Mouse (Mus musculus) lung, adult 2 months (tissue): ENCODE results near the gene Ccdc190. TPM values are rescaled to one million over a fixed set of nuclear protein-coding genes. Genes with fewer than 3 reads are reported as not detected.
A peak's percentile ranks its signal among the peaks of the same experiment; 100 is the strongest.

Experiments
- DNase-seq: peaks from one replicate; pipeline ENCODE4 v3.0.0; 2022
- H3K4me1 ChIP-seq: fragments of 200-500 bp; 2 replicates; pipeline ENCODE4 v1.6.1; 2011; ENCODE audit warnings: low read length; ENCODE audit not compliant: control insufficient read depth, insufficient read depth
- H3K4me3 ChIP-seq: fragments of 200-500 bp; replicated peaks from 2 replicates; pipeline ENCODE3; 2011; ENCODE audit warnings: low read depth, mild to moderate bottlenecking, control low read depth, low read length; ENCODE audit errors: extremely low read depth
- CTCF ChIP-seq: fragments of 200-500 bp; IDR thresholded peaks from 2 replicates; pipeline ENCODE4 v1.5.1; 2011; ENCODE audit warnings: mild to moderate bottlenecking, low read length, control low read depth; ENCODE audit not compliant: insufficient read depth
- POLR2A ChIP-seq: fragments of 200-500 bp; IDR thresholded peaks from 2 replicates; pipeline ENCODE4 v1.6.1; 2011; ENCODE audit warnings: low read depth, mild to moderate bottlenecking, control low read depth, low read length, borderline replicate concordance; ENCODE audit errors: extremely low read depth
- WGBS: fragments of 180-500 bp; shearing (Covaris S2); methylation state at CpG from one replicate; pipeline ENCODE4 v1.1.7; 2018; 5-methylcytosine and 5-hydroxymethylcytosine counted together
- polyA plus RNA-seq: library from polyadenylated mRNA; depleted of rRNA; stranded (reverse); fragments of >200 nt; gene quantifications from 2 replicates; pipeline ENCODE4 v1.2.3, GENCODE M21; 2012

Gene Ccdc190
- polyA plus RNA-seq, 1 experiment = 2.3 TPM

DNA sequence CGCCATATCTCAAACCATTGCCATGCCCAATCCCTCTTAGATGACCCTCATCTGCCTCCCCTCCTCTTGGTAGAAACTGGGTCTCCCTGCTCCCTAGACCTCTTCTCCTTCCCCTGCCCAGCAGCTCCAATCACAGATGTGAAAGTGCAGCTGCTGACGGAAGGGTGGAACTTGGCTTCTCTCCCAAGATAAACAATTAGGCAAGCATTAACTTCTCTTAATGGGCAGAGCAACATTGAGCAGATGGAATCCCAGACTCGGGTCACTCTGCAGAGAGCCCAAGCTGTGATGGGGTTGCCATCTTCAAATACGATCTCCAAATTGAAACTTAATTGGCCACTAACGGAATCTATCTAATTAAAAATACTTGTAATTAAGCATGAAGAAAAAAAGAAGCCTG, 19.3 kb upstream of the Ccdc190 start:
- no peak for TF ChIP-seq CTCF
- TF ChIP-seq POLR2A = no peak
- Histone ChIP-seq H3K4me1 (no peaks in the 10 kb centered on the region), H3K4me3 (no peak overlapping the region)
- WGBS = 61% methylated on average over 5 of the region's 5 CpGs
- DNase-seq = no peak

DNA sequence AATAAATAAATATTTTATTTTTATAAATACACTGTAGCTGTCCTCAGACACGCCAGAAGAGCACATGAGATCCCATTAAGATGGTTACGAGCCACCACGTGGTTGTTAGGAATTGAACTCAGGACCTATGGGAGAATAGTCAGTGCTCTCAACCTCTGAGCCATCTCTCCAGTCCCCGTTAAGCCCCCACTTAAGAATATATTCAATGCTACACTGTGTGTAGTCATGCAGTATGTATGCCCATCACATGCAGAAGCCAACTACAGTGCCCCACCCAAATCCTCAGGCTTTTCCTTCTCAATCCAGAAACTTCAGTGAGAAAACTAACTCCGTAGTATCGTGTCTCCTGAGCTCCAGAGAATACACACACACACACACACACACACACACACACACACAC, 18.8 kb upstream of the Ccdc190 start:
- DNase-seq = no peak
- Histone ChIP-seq H3K4me1 (no peaks in the 10 kb centered on the region), H3K4me3 (no peak overlapping the region)
- TF ChIP-seq CTCF (no peak), POLR2A (no peak)
- 89% methylated on average over 6 of the region's 6 CpGs for WGBS

DNA sequence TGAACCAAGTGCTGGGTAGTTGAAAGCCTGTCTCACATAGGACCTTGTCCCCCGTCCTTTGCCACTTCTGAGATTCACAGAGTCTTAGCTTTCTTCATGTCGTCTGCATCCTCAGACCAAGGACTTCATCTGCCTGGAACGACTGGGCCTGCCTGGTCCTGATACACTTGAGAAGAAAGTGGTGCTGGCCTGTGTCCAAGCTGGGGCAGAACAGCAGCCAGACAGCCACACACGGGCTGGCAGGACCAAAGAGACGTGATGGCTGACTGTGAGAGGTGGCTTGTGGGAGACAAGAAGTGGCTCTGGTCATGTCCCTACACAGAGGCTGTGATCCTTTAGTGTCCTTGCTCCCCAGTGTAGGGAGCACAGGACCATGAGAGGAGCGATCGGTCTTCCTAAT, 17.7 kb upstream of the Ccdc190 start:
- no peak for DNase-seq
- WGBS = 71% methylated on average over 7 of the region's 7 CpGs
- Histone ChIP-seq H3K4me1 (no peaks in the 10 kb centered on the region), H3K4me3 (no peak overlapping the region)
- TF ChIP-seq CTCF = no peak
- TF ChIP-seq POLR2A = no peak

DNA sequence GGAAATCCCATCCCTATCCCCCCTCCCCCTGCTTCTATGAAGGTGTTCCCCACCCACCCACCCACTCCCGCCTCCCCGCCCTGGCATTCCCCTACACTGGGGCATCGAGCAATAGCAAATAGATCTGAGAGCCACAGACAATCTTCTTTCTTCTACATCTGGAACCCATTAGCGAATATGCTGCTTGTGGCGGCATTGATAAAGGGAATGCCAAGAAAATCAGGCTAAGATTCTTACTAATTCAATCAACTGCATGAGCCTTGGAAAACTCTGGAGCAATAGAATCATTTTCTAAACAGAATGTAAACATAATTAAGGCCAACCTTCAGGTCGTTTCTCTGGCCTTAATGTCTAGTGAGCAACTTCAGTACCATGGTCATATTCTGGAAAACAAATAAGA, 16.9 kb upstream of the Ccdc190 start:
- no peak for DNase-seq
- no peak overlapping the region for H3K4me3 ChIP-seq
- 74% methylated on average over 6 of the region's 6 CpGs for WGBS
- TF ChIP-seq POLR2A (no peak), CTCF (no peak)
- H3K4me1 ChIP-seq = no peaks in the 10 kb centered on the region

DNA sequence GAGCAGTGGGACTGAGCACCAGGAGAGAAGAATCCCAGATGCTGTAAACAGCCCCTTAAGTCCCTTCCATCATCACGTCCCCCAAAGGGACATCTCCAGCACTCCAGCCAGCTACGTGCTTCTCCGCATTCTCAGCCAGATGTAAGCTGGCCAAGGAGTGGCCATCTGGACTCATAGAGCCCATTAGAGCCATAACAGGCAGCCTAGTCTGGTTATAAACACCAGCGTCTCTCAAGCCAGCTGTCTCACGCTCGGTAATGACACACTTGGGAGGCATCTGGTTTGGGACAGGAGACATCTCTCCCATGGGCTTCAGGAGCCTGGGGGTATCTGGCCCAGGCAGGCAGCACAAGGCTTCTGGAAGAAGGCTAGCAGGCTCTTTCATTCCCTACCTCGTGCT, 11.8 kb upstream of the Ccdc190 start:
- H3K4me1 ChIP-seq = no peaks in the 10 kb centered on the region
- no peak overlapping the region for H3K4me3 ChIP-seq
- no peak for TF ChIP-seq CTCF
- TF ChIP-seq POLR2A = no peak
- DNase-seq = no peak
- 43% methylated on average over 7 of the region's 7 CpGs for WGBS

DNA sequence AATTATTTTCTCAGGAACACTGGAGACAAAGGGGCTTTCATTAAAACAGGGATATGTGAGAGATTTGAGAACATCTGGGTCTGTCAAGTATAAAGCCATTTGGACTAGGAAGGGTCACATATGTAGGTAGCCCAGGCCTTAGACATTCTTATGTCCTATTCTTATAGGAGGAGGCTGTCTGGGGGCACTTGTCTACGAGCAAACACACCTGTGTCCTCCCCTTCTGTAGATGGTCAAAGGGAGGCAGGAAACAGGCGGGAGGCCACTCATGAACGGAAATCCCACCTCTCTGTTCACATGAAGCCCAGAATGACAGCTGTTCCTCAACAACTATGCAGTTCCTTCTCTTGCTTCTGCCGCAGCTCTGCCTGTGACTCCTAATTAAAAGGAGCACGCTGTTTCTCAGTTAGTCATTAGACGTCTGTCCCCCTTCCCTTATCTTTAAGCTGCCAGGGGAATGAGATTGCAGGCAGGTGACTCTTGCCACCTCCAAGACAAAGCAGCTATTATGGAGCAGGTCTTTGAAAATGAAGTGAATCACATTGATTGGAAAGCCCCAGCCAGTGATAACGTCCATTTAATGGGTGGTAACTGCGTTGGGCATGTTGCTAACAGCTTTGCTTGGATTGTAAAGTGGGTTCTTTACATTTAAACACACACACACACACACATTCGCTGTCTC, 11.2 kb upstream of the Ccdc190 start:
- WGBS = 48% methylated on average over 9 of the region's 9 CpGs
- TF ChIP-seq CTCF = no peak
- TF ChIP-seq POLR2A = no peak
- no peak for DNase-seq
- Histone ChIP-seq H3K4me1 (no peaks in the 10 kb centered on the region), H3K4me3 (no peak overlapping the region)

DNA sequence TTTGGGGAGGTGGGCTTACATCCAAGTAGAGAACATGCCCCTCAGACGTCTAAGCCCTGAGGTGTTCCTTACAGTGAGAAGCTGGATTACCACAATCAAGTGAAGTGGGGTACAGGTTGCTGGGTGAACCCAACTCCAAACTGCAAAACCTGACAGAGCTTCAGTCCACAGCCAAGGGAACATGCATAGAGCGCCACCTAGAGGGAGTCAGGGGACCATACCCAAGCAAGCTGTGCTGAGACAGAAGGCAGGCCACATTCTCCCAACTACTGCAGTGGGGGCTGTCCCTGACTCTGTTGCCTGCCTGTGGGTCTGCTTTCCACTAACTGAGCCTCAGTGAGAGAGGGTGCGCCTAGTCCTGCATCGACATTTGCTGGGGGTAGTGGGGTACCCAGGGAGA, 10.4 kb upstream of the Ccdc190 start:
- peak; percentile 42 for DNase-seq
- 38% methylated on average over 4 of the region's 4 CpGs for WGBS
- TF ChIP-seq CTCF (peak; percentile 91), POLR2A (no peak)
- no peak overlapping the region for H3K4me3 ChIP-seq
- no peaks in the 10 kb centered on the region for H3K4me1 ChIP-seq

DNA sequence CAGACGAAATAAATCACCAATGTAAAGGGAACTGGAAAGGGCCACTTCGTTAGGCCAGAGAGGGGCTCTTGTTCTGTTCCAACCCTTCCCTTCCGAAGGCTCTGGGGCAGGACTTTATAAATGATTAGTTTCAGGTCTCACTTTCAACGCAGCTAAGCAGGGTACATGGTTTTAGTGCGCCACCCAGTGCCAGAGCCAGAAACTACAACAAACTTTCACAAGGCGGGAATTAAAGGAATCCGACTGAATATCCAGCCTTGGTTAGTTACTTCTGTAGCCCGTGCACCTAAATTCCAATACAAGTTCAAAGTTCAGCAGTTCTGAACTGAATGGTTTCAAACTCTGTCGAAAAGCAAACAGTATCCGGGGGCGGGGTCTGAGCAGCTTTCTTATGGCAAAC, 9.2 kb upstream of the Ccdc190 start:
- no peaks in the 10 kb centered on the region for H3K4me1 ChIP-seq
- no peak overlapping the region for H3K4me3 ChIP-seq
- 3% methylated on average over 11 of the region's 11 CpGs for WGBS
- DNase-seq = peak; percentile 78
- TF ChIP-seq POLR2A (no peak), CTCF (peak; percentile 70)

DNA sequence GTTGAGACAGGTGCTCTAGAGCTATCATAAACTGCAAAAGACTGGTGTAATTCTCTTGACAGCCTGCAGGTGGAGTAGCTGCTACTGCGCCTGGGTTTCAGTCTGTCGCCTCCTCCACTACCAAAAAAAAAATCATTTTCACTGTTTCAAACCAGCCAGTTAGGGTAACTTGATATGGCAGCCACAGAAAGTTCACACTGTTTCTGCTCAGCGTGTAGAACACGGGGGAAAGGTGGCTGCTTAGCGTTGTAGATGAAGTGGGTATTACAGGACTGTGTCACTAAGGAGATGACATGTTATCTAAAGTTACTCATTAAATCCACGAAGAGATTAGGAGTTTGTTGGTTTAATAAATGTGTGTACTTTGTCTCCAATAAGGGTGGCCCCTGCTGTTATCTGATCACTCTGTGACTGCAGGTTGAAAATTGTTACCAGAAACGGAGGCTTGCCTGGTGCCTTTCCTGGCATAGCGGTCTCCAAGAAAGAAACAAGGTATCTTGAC, 6.7 kb upstream of the Ccdc190 start:
- DNase-seq = no peak
- no peaks in the 10 kb centered on the region for H3K4me1 ChIP-seq
- TF ChIP-seq POLR2A = no peak
- peak; percentile 71 for TF ChIP-seq CTCF
- 29% methylated on average over 8 of the region's 8 CpGs for WGBS
- no peak overlapping the region for H3K4me3 ChIP-seq

DNA sequence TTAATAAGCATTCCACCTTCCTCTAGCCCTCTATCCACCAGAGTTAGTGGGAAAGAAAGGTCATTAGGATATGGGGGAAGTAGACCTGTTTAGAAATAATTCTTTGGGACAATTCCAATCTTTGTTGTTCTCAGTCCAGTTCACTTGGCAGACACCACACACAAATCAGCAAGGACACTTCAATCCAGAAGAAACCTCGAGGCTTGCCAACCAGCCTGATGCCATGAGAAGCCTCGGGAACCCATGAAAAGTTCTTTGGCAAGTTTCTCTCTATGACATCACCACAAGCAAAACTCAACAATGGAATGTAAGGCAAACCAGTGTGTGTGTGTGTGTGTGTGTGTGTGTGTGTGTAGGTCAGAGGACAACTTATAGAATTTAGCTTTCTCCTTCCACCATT, 3.9 kb upstream of the Ccdc190 start:
- DNase-seq = no peak
- Histone ChIP-seq H3K4me3 (no peak overlapping the region), H3K4me1 (no peaks in the 10 kb centered on the region)
- no peak for TF ChIP-seq CTCF
- TF ChIP-seq POLR2A = no peak
- WGBS = 22% methylated on average over 2 of the region's 2 CpGs
